Mouse (Mus musculus): Measurements from ENCODE around the gene Stxbp5. TPM values are rescaled to one million over a fixed set of nuclear protein-coding genes. Genes with fewer than 3 reads are reported as not detected.

Gene Stxbp5
- polyA plus RNA-seq, 1 experiment, result 11.1 TPM

GRCm38 (mm10) chr10:9857850-9858249 lies 43.0 kb downstream of the Stxbp5 start:
- H3K27me3 ChIP-seq (replicated peaks; ENCODE audit: control insufficient read depth, insufficient read depth, low read length), result no peaks in the 10 kb centered on the region
- no peak overlapping the region for H3K4me3 ChIP-seq (ENCODE audit: insufficient read depth, low read depth, low read length)
- TF ChIP-seq POLR2A (IDR thresholded peaks at IDR 0.05; ENCODE audit: low read depth, low read length) (no peak), CTCF (conservative IDR thresholded peaks at IDR 0.05; ENCODE audit: insufficient read depth, insufficient read length, low read depth, low read length) (no peak)
- no peaks in the 10 kb centered on the region for H3K36me3 ChIP-seq (ENCODE audit: control insufficient read depth, insufficient read depth, low read length)
- no peaks in the 10 kb centered on the region for H3K4me1 ChIP-seq (ENCODE audit: control insufficient read depth, insufficient read depth, low read length)
- no peak overlapping the region for H3K27ac ChIP-seq (ENCODE audit: insufficient read depth, low read depth, low read length)
- WGBS, result 87% methylated on average over 2 of the region's 2 CpGs
- no peak for DNase-seq

- no peak for DNase-seq
- H3K36me3 ChIP-seq (ENCODE audit: control insufficient read depth, insufficient read depth, low read length), result no peaks in the 10 kb centered on the region
- 72% methylated on average over 9 of the region's 9 CpGs for WGBS
Measured at GRCm38 (mm10) chr10:9856792-9857191, 44.1 kb downstream of the Stxbp5 start.

GRCm38 (mm10) chr10:9846408-9846807 lies 54.5 kb downstream of the Stxbp5 start:
- no peak for TF ChIP-seq CTCF (conservative IDR thresholded peaks at IDR 0.05; ENCODE audit: insufficient read depth, insufficient read length, low read depth, low read length)
- no peak for TF ChIP-seq POLR2A (IDR thresholded peaks at IDR 0.05; ENCODE audit: low read depth, low read length)
- no peaks in the 10 kb centered on the region for H3K27me3 ChIP-seq (replicated peaks; ENCODE audit: control insufficient read depth, insufficient read depth, low read length)

More at GRCm38 (mm10) chr10:9856792-9857191, 44.1 kb downstream of the Stxbp5 start:
- H3K4me1 ChIP-seq (ENCODE audit: control insufficient read depth, insufficient read depth, low read length), result no peaks in the 10 kb centered on the region
- H3K27ac ChIP-seq (ENCODE audit: insufficient read depth, low read depth, low read length), result no peak overlapping the region
- no peaks in the 10 kb centered on the region for H3K27me3 ChIP-seq (replicated peaks; ENCODE audit: control insufficient read depth, insufficient read depth, low read length)
- TF ChIP-seq CTCF (conservative IDR thresholded peaks at IDR 0.05; ENCODE audit: insufficient read depth, insufficient read length, low read depth, low read length) (no peak), POLR2A (IDR thresholded peaks at IDR 0.05; ENCODE audit: low read depth, low read length) (no peak)
- no peak overlapping the region for H3K4me3 ChIP-seq (ENCODE audit: insufficient read depth, low read depth, low read length)

GRCm38 (mm10) chr10:9839408-9839807 lies 61.5 kb downstream of the Stxbp5 start:
- WGBS, result 80% methylated on average over 7 of the region's 7 CpGs
- TF ChIP-seq POLR2A (IDR thresholded peaks at IDR 0.05; ENCODE audit: low read depth, low read length) (no peak), CTCF (conservative IDR thresholded peaks at IDR 0.05; ENCODE audit: insufficient read depth, insufficient read length, low read depth, low read length) (no peak)
- no peaks in the 10 kb centered on the region for H3K36me3 ChIP-seq (ENCODE audit: control insufficient read depth, insufficient read depth, low read length)
- H3K4me3 ChIP-seq (ENCODE audit: insufficient read depth, low read depth, low read length), result no peak overlapping the region
- no peaks in the 10 kb centered on the region for H3K27me3 ChIP-seq (replicated peaks; ENCODE audit: control insufficient read depth, insufficient read depth, low read length)
- no peak for DNase-seq
- no peak overlapping the region for H3K27ac ChIP-seq (ENCODE audit: insufficient read depth, low read depth, low read length)
- no peaks in the 10 kb centered on the region for H3K4me1 ChIP-seq (ENCODE audit: control insufficient read depth, insufficient read depth, low read length)

More at GRCm38 (mm10) chr10:9846408-9846807, 54.5 kb downstream of the Stxbp5 start:
- no peak overlapping the region for H3K4me3 ChIP-seq (ENCODE audit: insufficient read depth, low read depth, low read length)
- H3K4me1 ChIP-seq (ENCODE audit: control insufficient read depth, insufficient read depth, low read length), result no peaks in the 10 kb centered on the region
- no peak for DNase-seq
- no peak overlapping the region for H3K27ac ChIP-seq (ENCODE audit: insufficient read depth, low read depth, low read length)
- H3K36me3 ChIP-seq (ENCODE audit: control insufficient read depth, insufficient read depth, low read length), result no peaks in the 10 kb centered on the region
- WGBS, result 94% methylated on average over 4 of the region's 4 CpGs

- no peaks in the 10 kb centered on the region; the same call in 1 of the 2 replicates for H3K36me3 ChIP-seq (ENCODE audit: control insufficient read depth, insufficient read depth, low read length)
- no peak overlapping the region for H3K27ac ChIP-seq (ENCODE audit: insufficient read depth, low read depth, low read length)
- no peak overlapping the region for H3K4me3 ChIP-seq (ENCODE audit: insufficient read depth, low read depth, low read length)
- no peaks in the 10 kb centered on the region for H3K4me1 ChIP-seq (ENCODE audit: control insufficient read depth, insufficient read depth, low read length)
- H3K27me3 ChIP-seq (replicated peaks; ENCODE audit: control insufficient read depth, insufficient read depth, low read length), result no peaks in the 10 kb centered on the region
- DNase-seq, result no peak
- TF ChIP-seq CTCF (conservative IDR thresholded peaks at IDR 0.05; ENCODE audit: insufficient read depth, insufficient read length, low read depth, low read length), result no peak
- TF ChIP-seq POLR2A (IDR thresholded peaks at IDR 0.05; ENCODE audit: low read depth, low read length), result no peak
- WGBS, result 68% methylated on average over 4 of the region's 4 CpGs
Measured at GRCm38 (mm10) chr10:9834986-9835385, 65.9 kb downstream of the Stxbp5 start.

GRCm38 (mm10) chr10:9832937-9833336 lies 67.9 kb downstream of the Stxbp5 start:
- no peak for DNase-seq
- Histone ChIP-seq H3K27ac (ENCODE audit: insufficient read depth, low read depth, low read length) (no peak overlapping the region), H3K4me1 (ENCODE audit: control insufficient read depth, insufficient read depth, low read length) (no peaks in the 10 kb centered on the region), H3K4me3 (ENCODE audit: insufficient read depth, low read depth, low read length) (no peak overlapping the region), H3K27me3 (replicated peaks; ENCODE audit: control insufficient read depth, insufficient read depth, low read length) (no peaks in the 10 kb centered on the region), H3K36me3 (ENCODE audit: control insufficient read depth, insufficient read depth, low read length) (no peaks in the 10 kb centered on the region; the same call in 1 of the 2 replicates)
- TF ChIP-seq CTCF (conservative IDR thresholded peaks at IDR 0.05; ENCODE audit: insufficient read depth, insufficient read length, low read depth, low read length) (no peak), POLR2A (IDR thresholded peaks at IDR 0.05; ENCODE audit: low read depth, low read length) (no peak)
- WGBS, result 89% methylated on average over 4 of the region's 4 CpGs

- no peak for TF ChIP-seq CTCF (conservative IDR thresholded peaks at IDR 0.05; ENCODE audit: insufficient read depth, insufficient read length, low read depth, low read length)
- no peak for TF ChIP-seq POLR2A (IDR thresholded peaks at IDR 0.05; ENCODE audit: low read depth, low read length)
- peak; percentile 54 for DNase-seq
- Histone ChIP-seq H3K27me3 (replicated peaks; ENCODE audit: control insufficient read depth, insufficient read depth, low read length) (no peaks in the 10 kb centered on the region), H3K36me3 (ENCODE audit: control insufficient read depth, insufficient read depth, low read length) (no peaks in the 10 kb centered on the region; the same call in 1 of the 2 replicates), H3K4me1 (ENCODE audit: control insufficient read depth, insufficient read depth, low read length) (no peaks in the 10 kb centered on the region), H3K27ac (ENCODE audit: insufficient read depth, low read depth, low read length) (no peak overlapping the region), H3K4me3 (ENCODE audit: insufficient read depth, low read depth, low read length) (no peak overlapping the region)
- WGBS, result 52% methylated on average over 3 of the region's 3 CpGs
Measured at GRCm38 (mm10) chr10:9829744-9830143, 71.1 kb downstream of the Stxbp5 start.

All from kidney, adult 2 months (tissue).